Mouse (Mus musculus) limb, embryonic 14.5 days (tissue): ENCODE measurements around the gene Rab3d. TPM values are rescaled to one million over a fixed set of nuclear protein-coding genes. Genes with fewer than 3 reads are reported as not detected.

Source experiments
- ATAC-seq: fragments of 200-750 bp; cut with Nextera tagmentation; 2 replicates; pipeline ENCODE4 v1.8.0; 2017; ENCODE audit warnings: low read depth, moderate number of reproducible peaks, moderate TSS enrichment; ENCODE audit not compliant: low FRiP score
- DNase-seq: peaks from one replicate; pipeline ENCODE4 v3.0.0-alpha.2; 2015; ENCODE audit warnings: low spot score
- H3K27ac ChIP-seq: fragments of 300-500 bp; sonication (generic); replicated peaks from 2 replicates; pipeline ENCODE4 v1.5.1; 2014; ENCODE audit warnings: low read depth, mild to moderate bottlenecking, low read length, moderate library complexity, mixed read lengths
- H3K27me3 ChIP-seq: fragments of 300-500 bp; sonication (generic); 2 replicates; pipeline ENCODE4 v1.6.1; 2014; ENCODE audit warnings: low read length, mixed read lengths; ENCODE audit not compliant: control insufficient read depth, insufficient read depth
- H3K36me3 ChIP-seq: fragments of 300-500 bp; sonication (generic); 2 replicates; pipeline ENCODE4 v1.6.1; 2014; ENCODE audit warnings: mild to moderate bottlenecking, low read length, moderate library complexity, mixed read lengths; ENCODE audit not compliant: control insufficient read depth, insufficient read depth
- H3K4me1 ChIP-seq: fragments of 300-500 bp; sonication (generic); 2 replicates; pipeline ENCODE4 v1.6.1; 2014; ENCODE audit warnings: antibody characterized with exemption, low read length, mixed read lengths; ENCODE audit not compliant: control insufficient read depth, insufficient read depth
- H3K4me2 ChIP-seq: fragments of 300-500 bp; sonication (generic); replicated peaks from 2 replicates; pipeline ENCODE4 v1.6.1; 2014; ENCODE audit warnings: low read depth, mild to moderate bottlenecking, low read length, moderate library complexity; ENCODE audit not compliant: severe bottlenecking
- H3K4me3 ChIP-seq: fragments of 300-500 bp; sonication (generic); replicated peaks from 2 replicates; pipeline ENCODE4 v1.5.1; 2014; ENCODE audit warnings: low read length
- H3K9ac ChIP-seq: fragments of 300-500 bp; sonication (generic); 2 replicates; pipeline ENCODE4 v1.6.1; 2014; ENCODE audit warnings: mild to moderate bottlenecking, low read depth, low read length, moderate library complexity; ENCODE audit not compliant: severe bottlenecking
- H3K9me3 ChIP-seq: fragments of 300-500 bp; sonication (generic); 2 replicates; pipeline ENCODE4 v1.6.1; 2016; ENCODE audit warnings: low read length; ENCODE audit not compliant: control insufficient read depth
- POLR2A ChIP-seq: fragments of 200-500 bp; IDR thresholded peaks from 2 replicates; pipeline ENCODE4 v1.8.0; 2012; ENCODE audit warnings: inconsistent platforms, mild to moderate bottlenecking, moderate library complexity, borderline replicate concordance; ENCODE audit not compliant: insufficient read depth, insufficient read length; ENCODE audit errors: extremely low read depth
- WGBS: fragments of 180-500 bp; shearing (Covaris S2); extraction: QIAGEN DNeasy Blood & Tissue Kit; methylation state at CpG from one replicate; pipeline ENCODE4 v1.1.7; 2014; 5-methylcytosine and 5-hydroxymethylcytosine counted together
- polyA plus RNA-seq, 2 experiments: library from polyadenylated mRNA; depleted of rRNA in 1 of 2; stranded (reverse) in 1 of 2; unstranded in 1 of 2; fragments of >200 nt; fragmentation: Nextera tagmentation in 1 of 2; extraction: Ambion mirVana in 1 of 2; gene quantifications; 2 replicates each; pipeline versions ENCODE4 v1.2.1 to v1.2.3; 2012 to 2014

Rab3d gene
- polyA plus RNA-seq, 2 experiments, result 30.7 to 36.3 TPM

- no peaks in the 10 kb centered on the region for H3K27me3 ChIP-seq
- WGBS, result 82% methylated on average over 4 of the region's 4 CpGs
- no peaks in the 10 kb centered on the region for H3K9me3 ChIP-seq
- no peak overlapping the region for H3K4me2 ChIP-seq
- peaks cover 8% of the 10 kb centered on the region; the same call in 1 of the 2 replicates for H3K36me3 ChIP-seq
- no peak overlapping the region for H3K27ac ChIP-seq
- no peak overlapping the region for H3K9ac ChIP-seq
- H3K4me3 ChIP-seq, result no peak overlapping the region
- no peak for DNase-seq
- H3K4me1 ChIP-seq, result peaks cover 3% of the 10 kb centered on the region; the same call in 1 of the 2 replicates
- no peak for TF ChIP-seq POLR2A
- ATAC-seq, result no peak
These were observed 20.4 kb upstream of the Rab3d start for GRCm38 (mm10) chr9:21938234-21938855.

GRCm38 (mm10) chr9:21937711-21938175 lies 19.8 kb upstream of the Rab3d start:
- no peak overlapping the region for H3K27ac ChIP-seq
- peaks cover 3% of the 10 kb centered on the region; the same call in 1 of the 2 replicates for H3K4me1 ChIP-seq
- H3K9ac ChIP-seq, result no peak overlapping the region
- WGBS, result 84% methylated on average over 4 of the region's 4 CpGs
- H3K27me3 ChIP-seq, result no peaks in the 10 kb centered on the region
- DNase-seq (no peak), ATAC-seq (no peak)
- H3K4me2 ChIP-seq, result no peak overlapping the region
- peaks cover 8% of the 10 kb centered on the region; the same call in 1 of the 2 replicates for H3K36me3 ChIP-seq
- no peaks in the 10 kb centered on the region for H3K9me3 ChIP-seq
- TF ChIP-seq POLR2A, result no peak
- peak overlapping the region; percentile 58; the same call in 1 of the 2 replicates for H3K4me3 ChIP-seq

- Histone ChIP-seq H3K27ac (peak within 1 kb of the TSS; percentile 19; the same call in 1 of the 2 replicates), H3K4me1 (peaks cover 3% of the 10 kb centered on the region; the same call in 1 of the 2 replicates), H3K36me3 (peaks cover 8% of the 10 kb centered on the region; the same call in 1 of the 2 replicates), H3K4me2 (peak within 1 kb of the TSS; percentile 72), H3K9me3 (no peaks in the 10 kb centered on the region), H3K9ac (peak within 1 kb of the TSS; percentile 59), H3K27me3 (no peaks in the 10 kb centered on the region), H3K4me3 (peak within 1 kb of the TSS; percentile 58)
- ATAC-seq (peak; percentile 97), DNase-seq (peak; percentile 95)
- 0 out of 2 replicates have a peak, but pooled peaks have one; percentile 39 for TF ChIP-seq POLR2A
- 3% methylated on average over 43 of the region's 43 CpGs for WGBS
These were observed 18.9 kb upstream of the Rab3d start, which contains the start of gene Plppr2 for GRCm38 (mm10) chr9:21936692-21937570. TSS of gene Plppr2 (plus strand) at chr9:21937033.

GRCm38 (mm10) chr9:21935466-21936131 lies 17.6 kb upstream of the Rab3d start:
- 80% methylated on average over 7 of the region's 7 CpGs for WGBS
- peak overlapping the region; percentile 72; the same call in 1 of the 2 replicates for H3K4me2 ChIP-seq
- no peak for TF ChIP-seq POLR2A
- H3K36me3 ChIP-seq, result peaks cover 4% of the 10 kb centered on the region; the same call in 1 of the 2 replicates
- H3K4me3 ChIP-seq, result no peak overlapping the region
- no peaks in the 10 kb centered on the region for H3K27me3 ChIP-seq
- no peak for ATAC-seq
- peaks cover 3% of the 10 kb centered on the region; the same call in 1 of the 2 replicates for H3K4me1 ChIP-seq
- no peak for DNase-seq
- H3K9me3 ChIP-seq, result no peaks in the 10 kb centered on the region
- no peak overlapping the region for H3K9ac ChIP-seq
- H3K27ac ChIP-seq, result no peak overlapping the region
